Mouse (Mus musculus): ENCODE measurements at regions not wholly inside any gene's neighbourhood (a gene's known extent, or its start where the extent isn't known, plus 50 kb on each side); places are given as distances from the start of the nearest gene placed in this dataset.

DNA sequence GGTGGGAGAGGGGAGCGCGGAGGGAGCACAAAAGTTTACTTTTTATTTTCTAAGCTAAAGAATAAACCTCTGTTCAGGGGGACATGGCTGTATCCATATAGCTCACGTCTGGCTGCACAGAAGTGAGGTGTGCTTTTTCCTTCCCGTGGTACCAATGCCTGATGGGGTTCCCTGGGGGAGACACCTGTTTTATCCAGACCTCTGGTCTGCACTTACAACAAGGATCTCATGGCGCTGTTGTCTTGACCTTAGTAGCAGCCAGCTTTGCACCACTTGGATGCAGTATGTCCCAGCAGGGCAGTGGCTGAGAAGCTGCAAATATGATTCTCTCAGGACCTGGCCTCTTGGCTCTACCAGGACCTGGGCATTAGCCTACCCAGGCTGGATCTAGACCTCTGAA is 473.8 kb downstream of the Insc start:
- TF ChIP-seq POLR2A (IDR thresholded peaks at IDR 0.05; ENCODE audit: low read depth, low read length) (no peak), CTCF (IDR thresholded peaks at IDR 0.05; ENCODE audit: extremely low read depth, insufficient read depth, insufficient read length, insufficient replicate concordance) (no peak)
